Mouse (Mus musculus): ENCODE measurements around the gene Lpin2. TPM values are rescaled to one million over a fixed set of nuclear protein-coding genes. Genes with fewer than 3 reads are reported as not detected.

Lpin2 gene
- polyA plus RNA-seq (2012; rRNA removed): 10.7 and 12.5 TPM in 2 replicates

DNA sequence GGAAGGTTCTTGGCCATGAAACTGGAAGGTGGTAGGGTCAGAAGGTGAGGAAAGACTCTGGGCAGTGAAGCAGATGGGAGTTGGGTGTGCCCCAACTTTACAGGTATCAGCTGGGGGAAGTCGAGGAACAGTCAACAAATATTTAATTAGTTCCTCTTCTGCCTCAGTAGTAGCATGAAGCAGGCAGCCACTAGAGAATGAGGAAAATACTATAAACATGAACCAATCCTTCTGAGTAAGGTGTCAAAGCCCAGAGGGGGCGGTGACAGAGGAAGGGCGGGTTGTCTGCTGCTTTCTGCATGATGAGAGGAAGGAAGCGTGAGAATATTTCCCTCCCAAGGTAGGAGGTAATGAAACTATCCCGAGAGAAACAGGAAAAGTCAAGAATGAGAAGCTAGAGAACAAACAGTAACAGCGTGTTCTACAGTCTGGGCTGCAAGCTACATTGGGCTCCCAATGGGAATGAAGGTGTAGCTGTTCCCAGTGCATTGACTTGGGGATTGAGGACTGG is at the start of gene Lpin2:
Gene Lpin2, plus strand, starts transcription at position 350 of the 511 bp plus-strand sequence.
- no peak for DNase-seq (ENCODE audit: low read depth)

GRCm38 (mm10) chr17:71132856-71133439 is 49.4 kb upstream of the Lpin2 start:
- DNase-seq (ENCODE audit: low read depth): no peak

DNA sequence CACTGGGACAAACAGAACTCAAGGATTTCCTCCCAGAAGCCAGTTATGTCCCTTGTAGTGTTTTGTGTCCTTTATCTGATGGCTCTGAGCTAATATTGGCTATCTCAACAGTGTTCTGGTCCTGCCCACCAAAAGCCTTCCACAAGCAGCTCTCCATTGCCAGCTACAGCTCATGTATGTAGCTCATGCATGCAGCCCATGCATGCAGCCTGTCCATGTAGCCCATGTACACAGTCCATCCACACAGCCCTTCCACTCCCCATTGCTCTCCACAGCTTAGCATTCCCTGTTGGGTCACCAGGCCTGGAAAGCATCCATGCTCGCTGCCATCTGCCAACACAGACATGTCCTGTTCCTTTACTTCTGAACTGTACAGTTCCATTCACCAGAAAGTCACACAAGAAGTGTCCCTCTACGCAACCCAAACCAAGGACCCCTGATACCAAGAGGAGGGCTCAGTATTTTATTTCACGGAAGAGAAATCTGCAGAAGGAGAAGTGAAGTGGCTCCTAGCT is 47.9 kb upstream of the Lpin2 start:
- no peak for DNase-seq (ENCODE audit: low read depth)

DNA sequence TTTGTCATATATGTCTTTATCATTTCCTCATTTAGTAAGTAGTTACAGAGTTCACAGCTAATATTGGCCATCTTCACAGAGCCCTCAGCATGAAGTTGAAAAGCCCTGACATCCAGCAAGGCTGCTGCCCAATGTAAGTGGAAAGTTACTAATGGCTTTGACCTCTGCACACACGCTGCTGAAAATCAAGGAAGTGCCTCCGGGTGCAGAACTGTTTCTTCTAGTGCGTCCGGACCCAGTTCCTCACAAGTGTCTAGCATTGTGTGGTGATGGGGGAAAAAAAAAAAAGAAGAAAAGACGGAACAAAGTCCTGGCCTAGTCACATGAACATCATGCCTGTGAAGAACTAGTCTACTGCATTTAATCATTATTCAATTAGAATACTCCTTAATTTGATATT is 47.3 kb upstream of the Lpin2 start:
- DNase-seq (ENCODE audit: low read depth): no peak

- DNase-seq (ENCODE audit: low read depth): no peak
Observed at GRCm38 (mm10) chr17:71135866-71136265, 46.5 kb upstream of the Lpin2 start.

GRCm38 (mm10) chr17:71136384-71137333 is 45.7 kb upstream of the Lpin2 start:
- DNase-seq (ENCODE audit: low read depth): no peak

DNA sequence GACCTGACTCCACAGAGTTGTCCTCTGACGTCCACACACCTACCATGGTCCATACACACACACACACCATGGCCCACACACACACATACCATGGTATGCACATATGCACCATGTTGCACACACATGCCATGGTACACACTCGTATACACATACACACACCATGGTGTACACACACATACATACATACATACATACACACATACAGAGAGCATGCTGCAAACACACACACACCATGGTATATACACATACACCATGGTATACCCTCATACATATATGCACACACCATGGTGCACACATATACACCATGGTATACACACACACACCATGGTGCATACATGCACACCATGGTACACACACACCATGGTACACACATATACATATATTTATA is 45.0 kb upstream of the Lpin2 start:
- DNase-seq (ENCODE audit: low read depth): no peak

DNA sequence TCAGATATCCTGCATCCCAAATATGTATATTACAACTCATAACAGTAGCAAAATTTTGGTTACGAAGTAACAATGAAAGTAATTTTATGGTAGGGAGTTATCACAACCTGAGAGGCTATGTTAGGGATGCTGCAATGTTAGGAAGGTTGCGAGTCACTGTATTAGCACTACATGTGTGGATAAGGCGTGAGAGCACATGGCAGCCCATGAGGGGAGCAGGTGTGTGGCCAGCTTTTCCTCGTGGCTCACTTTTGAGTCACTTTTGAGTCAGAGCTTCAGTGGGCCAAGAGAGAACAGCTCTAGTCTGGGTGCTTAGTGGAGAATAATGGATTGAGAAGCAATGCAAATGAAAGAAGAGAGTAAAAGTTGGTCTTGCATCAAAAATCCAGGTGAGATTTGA is 40.3 kb upstream of the Lpin2 start:
- no peak for DNase-seq (ENCODE audit: low read depth)

DNA sequence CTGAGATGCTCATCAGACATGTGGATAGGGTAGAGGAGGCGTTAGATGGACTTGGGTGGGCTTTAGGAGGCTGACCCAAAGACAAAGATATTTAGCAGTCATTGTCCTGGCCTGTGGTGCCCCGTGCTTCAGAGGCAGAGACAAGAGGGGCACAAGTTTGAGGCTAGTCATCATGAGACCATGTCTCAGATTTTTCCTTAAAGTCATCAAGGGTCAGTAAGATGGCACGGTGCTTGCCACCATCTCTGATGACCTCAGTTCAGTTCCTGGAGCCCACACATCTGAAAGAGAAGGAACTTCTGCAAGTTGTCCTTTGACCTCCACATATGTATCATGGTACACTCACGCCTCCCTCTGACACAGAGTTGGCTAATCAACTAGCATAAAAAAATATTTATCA is 39.2 kb upstream of the Lpin2 start:
- DNase-seq (ENCODE audit: low read depth): no peak

DNA sequence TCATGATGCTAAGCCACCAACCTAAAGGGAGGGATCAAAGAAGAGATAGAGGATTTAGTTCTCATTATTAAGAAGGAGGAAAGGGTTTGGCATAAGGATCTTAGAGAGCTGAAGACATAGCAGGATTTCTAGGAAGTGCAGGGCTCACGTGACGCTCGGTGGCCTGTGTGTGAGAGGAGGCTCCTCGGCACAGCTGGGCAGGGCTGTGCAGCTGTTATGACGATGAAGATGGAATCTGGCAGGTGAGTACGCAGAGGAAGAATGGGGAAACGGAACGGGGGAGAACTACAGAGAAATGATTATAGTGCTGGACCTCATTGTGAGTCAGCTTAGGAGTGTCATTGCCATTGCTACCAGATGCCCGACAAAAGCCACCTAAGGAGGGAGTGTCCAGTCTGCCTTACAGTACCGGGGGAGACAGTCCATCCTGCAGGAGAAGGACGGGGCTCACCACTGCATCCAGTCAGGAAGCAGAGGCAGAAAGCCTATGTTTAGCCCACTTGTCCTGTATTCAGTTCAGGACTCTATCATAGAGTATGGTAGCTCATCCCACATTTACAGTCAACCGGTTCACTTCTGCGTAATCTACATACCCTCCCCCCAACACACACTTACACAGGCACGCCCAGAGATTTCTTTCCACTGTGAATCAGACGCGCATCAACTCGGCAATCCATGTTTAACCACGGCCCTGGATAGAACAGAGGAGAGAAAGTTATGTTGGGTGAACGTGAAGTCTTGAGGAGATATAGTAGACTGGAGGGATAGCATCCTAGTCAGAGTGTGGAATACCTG is 37.8 kb upstream of the Lpin2 start:
- DNase-seq (ENCODE audit: low read depth): no peak

DNA sequence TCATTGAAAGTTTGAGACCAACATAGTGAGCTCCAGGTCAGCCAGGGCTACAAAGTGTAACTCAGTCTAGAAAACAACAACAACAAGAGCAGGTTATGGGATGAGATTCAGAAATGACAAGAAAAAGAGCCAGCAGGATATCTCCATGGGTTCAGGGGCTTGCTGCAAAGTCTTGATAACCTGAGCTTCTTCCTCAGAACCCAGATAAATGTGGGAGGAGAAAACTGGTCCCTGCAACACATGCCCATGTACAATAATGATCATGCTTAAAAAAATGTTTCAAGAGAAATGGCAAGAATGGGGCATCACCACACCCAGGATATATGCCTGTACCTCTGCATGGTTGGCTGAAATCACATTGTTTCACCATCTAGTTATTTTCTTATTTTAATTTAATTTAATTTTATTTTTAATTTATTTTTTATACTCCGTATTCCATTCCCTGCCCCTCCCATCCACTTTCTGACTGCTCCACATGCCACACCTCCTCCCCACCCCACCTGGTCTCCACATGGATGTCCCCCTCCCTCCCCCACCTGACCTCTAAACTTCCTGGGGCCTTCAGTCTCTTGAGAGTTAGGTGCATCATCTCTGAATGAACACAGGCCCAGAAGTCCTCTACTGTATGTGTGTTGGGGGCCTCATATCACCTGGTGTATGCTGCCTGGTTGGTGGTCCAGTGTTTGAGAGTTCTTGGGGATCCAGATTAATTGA is 37.0 kb upstream of the Lpin2 start:
- DNase-seq (ENCODE audit: low read depth): no peak

GRCm38 (mm10) chr17:71153356-71153755 is 29.0 kb upstream of the Lpin2 start:
- no peak for DNase-seq (ENCODE audit: low read depth)

DNA sequence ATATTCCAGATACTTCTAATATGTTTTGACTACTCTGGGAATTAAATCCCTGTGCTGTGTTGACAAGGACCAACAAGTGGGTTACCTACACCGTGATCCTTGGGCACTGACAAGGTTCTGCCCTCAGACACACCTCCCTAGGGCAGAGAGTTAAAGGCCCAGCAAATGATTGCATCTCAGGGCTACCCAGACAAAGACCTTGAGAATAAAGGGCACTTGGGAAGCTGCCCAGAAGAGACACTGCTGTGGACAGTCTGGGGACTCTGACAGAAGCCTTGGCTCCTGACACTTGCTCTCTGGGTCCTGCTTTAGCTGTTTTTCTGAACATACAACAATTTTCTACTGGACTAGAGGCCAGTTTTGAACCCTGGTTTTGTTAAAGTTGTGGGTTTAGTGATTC is 27.1 kb upstream of the Lpin2 start:
- DNase-seq (ENCODE audit: low read depth): no peak

DNA sequence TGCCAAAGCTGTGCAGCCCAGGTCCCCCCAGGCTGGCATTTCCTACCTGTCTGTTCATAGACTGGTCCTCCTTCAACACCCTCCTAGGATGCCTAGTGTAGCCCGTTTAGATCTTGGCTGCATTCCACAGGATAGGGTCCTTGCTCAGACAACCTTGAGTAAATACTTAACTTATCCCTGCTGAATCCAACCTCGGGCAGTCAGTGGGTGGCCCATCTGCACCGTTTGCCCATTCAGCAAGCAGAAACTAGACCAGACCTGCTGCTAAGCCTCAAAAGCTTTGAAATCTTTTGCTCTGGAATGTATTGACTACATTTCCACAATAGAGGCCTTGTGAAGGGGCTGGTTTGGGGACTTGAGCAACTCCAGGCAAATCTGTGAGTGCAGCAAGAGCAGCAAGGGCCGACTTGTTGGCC is 23.2 kb upstream of the Lpin2 start:
- DNase-seq (ENCODE audit: low read depth): peak; percentile 94

DNA sequence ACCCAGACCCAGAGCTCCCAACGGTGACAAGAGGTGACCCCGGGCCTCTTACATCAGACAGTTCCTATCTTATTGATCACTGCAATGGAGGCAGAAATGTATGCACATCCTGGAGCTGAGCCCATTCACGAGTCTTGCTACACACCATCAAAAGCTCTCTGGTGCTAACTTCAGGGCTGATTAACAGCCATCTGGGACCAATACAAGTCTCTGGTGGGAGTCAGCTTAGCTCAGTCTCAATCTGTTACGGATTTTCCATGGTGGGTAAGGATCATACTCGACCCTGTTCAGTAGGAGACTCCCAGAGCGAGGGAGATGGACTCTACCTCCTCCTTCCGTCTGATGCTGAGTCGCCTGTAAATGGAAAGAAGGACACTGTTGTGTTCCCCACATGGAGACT is 22.6 kb upstream of the Lpin2 start:
- DNase-seq (ENCODE audit: low read depth): no peak

GRCm38 (mm10) chr17:71160244-71160995 is 21.9 kb upstream of the Lpin2 start:
- DNase-seq (ENCODE audit: low read depth): no peak

- DNase-seq (ENCODE audit: low read depth): no peak
Observed at GRCm38 (mm10) chr17:71164991-71165390, 17.4 kb upstream of the Lpin2 start.

DNA sequence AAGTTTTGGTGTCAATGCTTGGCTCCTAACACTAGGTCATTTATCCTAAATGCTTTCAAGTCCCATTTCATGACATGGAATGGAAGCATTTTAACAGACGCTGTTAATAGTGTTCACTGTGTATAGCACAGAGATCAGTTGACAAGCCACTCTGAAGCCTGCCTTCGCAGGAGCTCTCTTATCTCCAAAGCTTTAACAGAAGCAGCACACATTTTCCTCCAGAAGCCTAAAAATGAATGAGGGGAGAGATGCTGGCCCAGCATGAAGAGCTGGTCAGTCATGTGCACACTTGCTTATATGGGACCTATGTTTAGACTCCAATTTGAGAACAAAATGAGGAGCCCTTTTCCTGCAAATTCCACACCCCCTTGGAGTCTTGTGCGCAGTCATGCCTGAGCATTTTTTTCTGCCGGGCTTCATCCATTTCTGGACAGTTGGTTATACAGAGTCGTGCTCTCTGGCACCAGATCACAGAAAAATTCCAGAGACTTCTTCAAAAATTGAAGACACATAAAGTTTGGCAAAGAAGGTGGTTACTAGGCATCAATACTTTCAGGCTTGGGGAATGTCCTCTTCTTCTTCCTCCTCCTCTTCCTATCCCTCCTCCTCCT is 14.1 kb upstream of the Lpin2 start:
- no peak for DNase-seq (ENCODE audit: low read depth)

DNA sequence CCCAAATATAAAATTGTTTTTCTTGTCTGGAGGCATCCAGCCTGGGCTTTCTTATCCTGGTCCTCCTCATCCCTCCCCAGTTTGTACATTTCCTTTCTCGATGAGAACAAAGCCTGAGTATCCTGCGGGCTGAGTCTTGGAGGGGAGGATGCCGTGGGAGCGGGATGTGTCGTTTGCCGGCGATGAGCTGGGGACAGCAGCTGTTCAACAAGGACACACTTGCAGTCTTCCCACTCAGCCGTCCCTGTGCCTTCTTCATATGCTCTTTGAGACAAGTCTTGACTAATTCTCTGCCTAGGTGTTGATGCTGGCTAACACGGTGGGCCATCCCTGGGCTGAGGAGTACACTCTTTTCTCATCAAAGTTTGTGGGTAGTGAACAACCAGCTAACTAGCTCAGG is 13.5 kb upstream of the Lpin2 start:
- no peak for DNase-seq (ENCODE audit: low read depth)

GRCm38 (mm10) chr17:71169639-71170038 is 12.7 kb upstream of the Lpin2 start:
- DNase-seq (ENCODE audit: low read depth): no peak
